Mouse (Mus musculus): ENCODE data around the gene Ankrd10.

DNA sequence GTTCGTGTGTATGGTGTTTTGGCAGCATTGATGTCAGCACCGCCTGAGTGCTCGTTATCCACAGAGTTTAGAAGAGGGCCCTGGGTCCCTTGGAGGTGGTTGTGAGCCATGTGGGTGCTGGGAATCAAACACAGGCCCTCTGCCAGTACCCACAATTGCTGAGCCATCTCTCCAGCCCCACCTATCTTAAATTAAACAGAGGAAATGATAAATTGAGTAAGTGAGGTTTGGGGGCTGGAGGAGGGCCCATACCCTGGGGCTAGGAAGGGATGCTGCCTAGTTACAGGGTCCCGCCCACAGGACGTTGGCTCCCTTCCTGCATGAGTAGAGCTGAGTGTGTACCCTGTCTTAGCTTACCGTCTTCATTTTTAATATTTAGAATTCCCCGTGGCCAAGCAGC, 70.8 kb downstream of the Ankrd10 start:
- no peak for TF ChIP-seq POLR2A (IDR thresholded peaks at IDR 0.05; ENCODE audit: extremely low read depth, insufficient read depth, low read length)
- no peak for TF ChIP-seq CTCF (IDR thresholded peaks at IDR 0.05; ENCODE audit: extremely low read depth, insufficient read depth, low read length)
